Mouse (Mus musculus): ENCODE results near the gene Aldh8a1. TPM values are rescaled to one million over a fixed set of nuclear protein-coding genes. Genes with fewer than 3 reads are reported as not detected.
A peak's percentile ranks its signal among the peaks of the same experiment; 100 is the strongest.

The Aldh8a1 gene
- under 1 TPM in 2 of 4 experiments, not detected in 2; 0.37 to 0.87 TPM for total RNA-seq (2022)

GRCm38 (mm10) chr10:21376682-21377473 lies at the start of gene Aldh8a1:
Gene Aldh8a1 (plus strand): TSS chr10:21377291.
- no peak for DNase-seq (ENCODE audit: low spot score in 2 of 2)

- no peak for DNase-seq (ENCODE audit: low spot score in 2 of 2)
These were observed 49.4 kb upstream of the Aldh8a1 start for GRCm38 (mm10) chr10:21327605-21328135.

GRCm38 (mm10) chr10:21334349-21335105 lies 42.6 kb upstream of the Aldh8a1 start:
- DNase-seq (ENCODE audit: low spot score in 2 of 2), result no peak

DNA sequence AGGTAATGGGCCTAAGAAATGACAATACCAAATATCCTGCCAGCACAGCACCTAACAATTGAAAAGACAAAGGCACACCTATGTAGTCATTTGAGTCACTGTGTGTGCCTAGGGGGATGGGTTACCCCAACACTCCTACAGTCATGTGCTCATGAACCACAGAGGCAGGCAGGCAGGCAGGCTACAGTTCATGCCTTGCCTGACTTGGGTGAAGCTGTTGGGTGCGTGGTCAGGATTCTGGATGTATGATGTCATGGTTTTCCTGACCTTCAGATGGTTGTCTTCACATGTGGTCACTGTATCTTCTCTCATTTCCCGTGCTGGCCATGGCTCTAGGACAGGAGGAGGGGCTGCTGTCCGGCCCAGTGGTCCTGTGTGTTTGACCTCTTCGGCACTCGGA lies 41.6 kb upstream of the Aldh8a1 start:
- no peak for DNase-seq (ENCODE audit: low spot score in 2 of 2)

DNA sequence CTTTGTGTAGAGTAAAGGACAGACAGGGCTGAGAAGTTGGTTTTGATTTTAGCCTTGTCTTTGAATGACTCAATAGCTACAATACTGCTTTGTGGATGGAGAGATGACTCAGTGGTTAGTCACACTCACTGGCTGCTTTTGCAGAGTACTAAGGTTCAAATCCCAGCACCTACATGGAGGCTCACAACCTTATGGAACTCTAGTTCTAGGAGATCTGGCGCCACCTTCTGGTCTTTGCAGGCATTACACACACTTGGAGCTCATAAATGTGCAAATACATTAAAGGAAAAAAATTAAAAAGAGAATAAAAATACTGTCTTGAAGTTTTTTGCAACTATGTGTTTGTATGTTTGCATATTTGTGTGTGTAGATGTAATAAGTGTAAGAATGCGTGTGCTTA lies 39.9 kb upstream of the Aldh8a1 start:
- no peak for DNase-seq (ENCODE audit: low spot score in 2 of 2)

- no peak for DNase-seq (ENCODE audit: low spot score in 2 of 2)
These were observed 35.4 kb upstream of the Aldh8a1 start for GRCm38 (mm10) chr10:21341706-21342105.

- no peak for DNase-seq (ENCODE audit: low spot score in 2 of 2)
These were observed 34.6 kb upstream of the Aldh8a1 start for GRCm38 (mm10) chr10:21342331-21343005.

DNA sequence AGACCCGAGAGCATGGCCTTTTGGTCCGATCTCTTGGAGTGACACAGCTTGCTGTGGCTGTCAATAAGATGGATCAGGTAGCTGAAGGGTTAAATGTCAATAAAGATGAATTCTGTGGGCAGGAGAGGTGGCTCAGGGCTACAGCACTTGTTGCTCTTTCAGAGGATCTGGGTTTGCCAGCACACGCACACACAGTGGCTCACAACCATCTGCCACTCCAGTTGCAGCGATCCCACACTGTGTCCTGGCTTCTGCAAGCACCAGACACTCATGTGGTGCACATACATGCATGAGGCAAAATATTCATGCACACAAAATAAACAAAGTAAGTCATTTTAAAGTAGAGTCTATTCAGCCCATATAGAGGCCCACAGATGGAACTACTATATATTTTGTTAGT lies 29.8 kb upstream of the Aldh8a1 start:
- DNase-seq (ENCODE audit: low spot score in 2 of 2), result peak in 1 of 2 experiments; percentile 39

GRCm38 (mm10) chr10:21349449-21349848 lies 27.6 kb upstream of the Aldh8a1 start:
- no peak for DNase-seq (ENCODE audit: low spot score in 2 of 2)

GRCm38 (mm10) chr10:21349946-21350345 lies 27.1 kb upstream of the Aldh8a1 start:
- no peak for DNase-seq (ENCODE audit: low spot score in 2 of 2)

GRCm38 (mm10) chr10:21350531-21351515 lies 26.3 kb upstream of the Aldh8a1 start:
- DNase-seq (ENCODE audit: low spot score in 2 of 2), result no peak

- DNase-seq (ENCODE audit: low spot score in 2 of 2), result no peak
These were observed 25.3 kb upstream of the Aldh8a1 start for GRCm38 (mm10) chr10:21351766-21352165.

GRCm38 (mm10) chr10:21353890-21354289 lies 23.2 kb upstream of the Aldh8a1 start:
- no peak for DNase-seq (ENCODE audit: low spot score in 2 of 2)

- DNase-seq (ENCODE audit: low spot score in 2 of 2), result no peak
These were observed 22.6 kb upstream of the Aldh8a1 start for GRCm38 (mm10) chr10:21354506-21354905.

DNA sequence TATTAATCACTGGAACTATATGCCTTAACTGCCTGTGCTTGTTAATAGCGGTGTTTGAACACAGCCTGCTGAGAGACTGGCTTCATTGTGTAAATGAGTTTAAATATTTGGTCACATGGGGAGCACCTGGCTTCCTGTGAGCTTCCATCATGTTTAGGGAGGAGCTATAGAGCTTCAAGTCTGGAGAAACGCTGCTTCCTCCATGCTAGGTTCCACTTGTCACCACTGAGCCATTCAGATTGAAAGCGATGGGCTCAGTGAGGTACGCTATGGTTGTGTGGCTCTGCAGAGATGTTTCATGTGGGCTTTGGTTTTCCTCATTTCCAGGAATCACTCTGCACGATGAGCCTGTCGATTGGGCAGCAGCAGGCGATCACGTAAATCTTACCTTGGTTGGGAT lies 19.1 kb upstream of the Aldh8a1 start:
- no peak for DNase-seq (ENCODE audit: low spot score in 2 of 2)

DNA sequence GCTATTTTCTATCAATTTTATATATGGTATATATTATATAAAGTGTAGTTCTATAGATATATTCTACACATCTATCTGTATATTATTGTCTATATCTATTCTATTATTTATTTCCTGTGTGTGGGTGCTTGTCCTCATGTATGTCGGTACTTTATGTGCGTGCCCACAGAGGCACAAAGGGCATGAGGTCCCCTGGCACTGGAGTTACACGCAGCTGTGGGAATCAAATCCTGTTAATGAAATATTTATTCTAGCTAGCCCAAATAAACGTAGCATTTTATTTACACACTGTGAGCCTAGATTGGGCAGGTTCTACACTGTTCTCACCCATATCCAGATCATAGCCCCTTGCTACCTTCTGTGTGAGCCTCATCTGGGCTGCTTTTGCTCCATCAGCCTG lies 18.0 kb upstream of the Aldh8a1 start:
- no peak for DNase-seq (ENCODE audit: low spot score in 2 of 2)

GRCm38 (mm10) chr10:21361871-21362270 lies 15.2 kb upstream of the Aldh8a1 start:
- DNase-seq (ENCODE audit: low spot score in 2 of 2), result no peak

GRCm38 (mm10) chr10:21363297-21363696 lies 13.8 kb upstream of the Aldh8a1 start:
- no peak for DNase-seq (ENCODE audit: low spot score in 2 of 2)

GRCm38 (mm10) chr10:21364946-21365345 lies 12.1 kb upstream of the Aldh8a1 start:
- DNase-seq (ENCODE audit: low spot score in 2 of 2), result no peak

DNA sequence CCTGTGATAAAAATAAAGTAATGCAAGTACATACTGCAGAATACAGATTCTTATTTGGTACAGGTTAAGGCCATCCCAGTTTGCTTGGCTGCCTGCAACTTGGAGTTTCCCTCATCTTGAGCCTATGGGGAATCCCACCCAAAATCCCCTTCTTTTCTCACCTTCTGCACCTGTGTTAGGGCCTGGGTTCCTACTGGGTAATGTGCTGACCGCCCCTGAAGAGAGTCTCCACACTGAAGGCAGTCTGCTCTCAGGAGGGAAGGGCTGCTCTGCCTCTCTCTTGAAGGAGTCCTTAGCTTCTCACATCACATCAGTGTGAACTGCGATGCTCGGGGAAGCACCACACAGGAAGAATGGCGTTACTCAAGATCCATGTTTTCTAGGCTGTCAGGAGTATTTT lies 11.2 kb upstream of the Aldh8a1 start:
- DNase-seq (ENCODE audit: low spot score in 2 of 2), result no peak

DNA sequence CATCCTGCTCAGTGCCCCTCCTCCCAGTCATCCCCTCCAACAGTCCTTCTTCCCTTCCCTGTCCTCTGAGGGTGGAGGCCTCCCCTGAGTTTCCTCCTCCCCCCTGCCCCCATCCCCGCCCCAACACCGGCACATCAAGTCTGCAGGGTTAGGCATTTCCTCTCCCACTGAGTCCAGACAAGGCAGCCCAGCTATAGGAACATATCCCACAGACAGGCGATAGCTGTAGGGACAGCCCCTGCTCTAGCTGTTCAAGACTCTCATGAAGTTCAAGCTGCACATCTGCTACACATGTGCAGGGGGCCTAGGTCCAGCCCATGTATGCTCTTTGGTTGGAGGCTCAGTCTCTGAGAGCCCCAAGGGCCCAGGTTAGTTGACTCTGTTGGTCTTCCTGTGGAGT lies 10.6 kb upstream of the Aldh8a1 start:
- no peak for DNase-seq (ENCODE audit: low spot score in 2 of 2)
